In the genomic region with DNA sequence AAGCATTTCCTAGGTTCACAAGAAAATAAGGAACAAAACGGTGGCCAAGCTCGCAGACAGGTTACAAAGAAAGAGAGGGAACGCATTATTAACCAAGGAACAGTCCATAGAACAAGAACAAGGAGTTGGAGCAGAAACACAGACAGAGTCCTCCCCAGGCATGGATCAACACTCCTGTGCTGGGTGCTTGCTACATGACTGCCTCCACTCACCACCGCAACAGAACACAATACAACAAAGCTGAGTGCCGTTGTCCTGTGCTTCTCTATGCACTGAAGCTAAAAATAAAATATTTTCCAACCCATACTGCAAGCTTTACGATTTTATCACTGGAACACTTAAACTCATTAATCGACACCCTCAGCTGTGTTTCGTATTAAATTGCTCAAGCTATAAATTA, we compare ENCODE assay signal across 17 mouse cellular contexts. TPM values are rescaled to one million over a fixed set of nuclear protein-coding genes. Genes with fewer than 3 reads are reported as not detected.
DNase-seq lines count a peak whose midpoint lies in the region; ATAC-seq and TF ChIP-seq lines count a peak whose summit lies in the region.
"Had no signal": no experiment of that assay in that cellular context is flagged by ENCODE, and none has a peak within 500 bp of the region (broad histone marks: within the 10 kb centered on the region; RNA-seq: fewer than 3 reads in every experiment).

No protein-coding gene starts in this region.

- no peak overlapping the region for H3K9ac ChIP-seq in forebrain, embryonic 14.5 days (ENCODE audit: low read length)
- H3K9ac ChIP-seq in forebrain, postnatal 0 days, result no peak overlapping the region
- no peak overlapping the region for H3K9ac ChIP-seq in heart, embryonic 14.5 days (ENCODE audit: low read length)
- no peak overlapping the region for H3K9ac ChIP-seq in lung, embryonic 14.5 days
- H3K9ac ChIP-seq in heart, postnatal 0 days (replicated peaks; ENCODE audit: low read depth, low read length), result no peak overlapping the region
- H3K9ac ChIP-seq: forebrain, embryonic 12.5 days; liver, embryonic 12.5 days; lung, embryonic 15.5 days had no signal

- no peaks in the 10 kb centered on the region for H3K27me3 ChIP-seq in forebrain, embryonic 14.5 days (replicated peaks; ENCODE audit: control insufficient read depth, insufficient read depth, low read length)
- H3K27me3 ChIP-seq in forebrain, postnatal 0 days (ENCODE audit: insufficient read depth, low read length), result no peaks in the 10 kb centered on the region
- H3K27me3 ChIP-seq in heart, embryonic 14.5 days (ENCODE audit: control insufficient read depth, insufficient read depth, low read length), result no peaks in the 10 kb centered on the region
- no peaks in the 10 kb centered on the region for H3K27me3 ChIP-seq in lung, embryonic 14.5 days (ENCODE audit: insufficient read depth, low read length)
- no peaks in the 10 kb centered on the region for H3K27me3 ChIP-seq in heart, postnatal 0 days (ENCODE audit: control insufficient read depth, insufficient read depth, low read length)
- H3K27me3 ChIP-seq: forebrain, embryonic 12.5 days; liver, embryonic 12.5 days; lung, embryonic 15.5 days had no signal

- 0 out of 2 replicates have a peak, but pooled peaks cover 3% of the 10 kb centered on the region for H3K4me1 ChIP-seq in forebrain, embryonic 14.5 days (ENCODE audit: control insufficient read depth, insufficient read depth, low read length)
- H3K4me1 ChIP-seq in forebrain, postnatal 0 days (ENCODE audit: insufficient read depth), result no peaks in the 10 kb centered on the region
- peaks cover 15 to 18% of the 10 kb centered on the region in 2 experiments for H3K4me1 ChIP-seq in heart, embryonic 14.5 days (ENCODE audit: control insufficient read depth in 2 of 2, insufficient read depth in 2 of 2, low read length in 2 of 2)
- H3K4me1 ChIP-seq in lung, embryonic 14.5 days (ENCODE audit: insufficient read depth), result 0 out of 2 replicates have a peak, but pooled peaks cover 3% of the 10 kb centered on the region
- peaks cover 15% of the 10 kb centered on the region for H3K4me1 ChIP-seq in heart, postnatal 0 days (ENCODE audit: control insufficient read depth, insufficient read depth)
- H3K4me1 ChIP-seq: liver, embryonic 12.5 days had no signal

- no peak for ATAC-seq in forebrain, embryonic 14.5 days
- no peak for ATAC-seq in forebrain, postnatal 0 days
- no peak for ATAC-seq in heart, embryonic 14.5 days (ENCODE audit: insufficient number of reproducible peaks, insufficient read depth, low FRiP score, low read depth)
- ATAC-seq in lung, embryonic 14.5 days (ENCODE audit: insufficient read depth), result 0 out of 2 replicates have a peak, but pooled peaks have one; percentile 5
- ATAC-seq in heart, postnatal 0 days (ENCODE audit: insufficient read depth, low read depth), result peak; percentile 75; the same call in 1 of the 2 replicates
- ATAC-seq: liver, embryonic 12.5 days had no signal

- WGBS in forebrain, embryonic 14.5 days, result 78% methylated on average over 8 of the region's 8 CpGs
- WGBS in forebrain, postnatal 0 days, result 65% methylated on average over 8 of the region's 8 CpGs
- WGBS in heart, embryonic 14.5 days, result 34% methylated on average over 8 of the region's 8 CpGs
- 57% methylated on average over 8 of the region's 8 CpGs for whole genome bisulfite sequencing in lung, embryonic 14.5 days
- 27% methylated on average over 8 of the region's 8 CpGs for WGBS in heart, postnatal 0 days

- H3K27ac ChIP-seq in forebrain, embryonic 14.5 days (ENCODE audit: low read depth, low read length), result peak overlapping the region; percentile 30; the same call in 1 of the 2 replicates
- no peak overlapping the region for H3K27ac ChIP-seq in forebrain, postnatal 0 days (ENCODE audit: low read depth, low read length)
- peak overlapping the region; percentile 54 to 69 for H3K27ac ChIP-seq in heart, embryonic 14.5 days (replicated peaks in 1 of 2; ENCODE audit: control insufficient read depth in 1 of 2, insufficient read depth in 1 of 2, low read depth in 2 of 2, low read length in 2 of 2)
- no peak overlapping the region for H3K27ac ChIP-seq in lung, embryonic 14.5 days (ENCODE audit: low read depth)
- H3K27ac ChIP-seq in heart, postnatal 0 days (ENCODE audit: low read depth), result peak overlapping the region; percentile 64
- H3K27ac ChIP-seq: forebrain, embryonic 12.5 days; liver, embryonic 12.5 days; midbrain, embryonic 10.5 days had no signal

- TF ChIP-seq CTCF in forebrain, postnatal 0 days (IDR thresholded peaks at IDR 0.05; ENCODE audit: low read depth), result no peak
- no peak for TF ChIP-seq CTCF in lung, embryonic 14.5 days (IDR thresholded peaks at IDR 0.05; ENCODE audit: low read depth)
- no peak for TF ChIP-seq CTCF in heart, postnatal 0 days (IDR thresholded peaks at IDR 0.05; ENCODE audit: low read depth)

- H3K4me2 ChIP-seq in forebrain, embryonic 14.5 days (ENCODE audit: low read length), result no peak overlapping the region
- no peak overlapping the region for H3K4me2 ChIP-seq in forebrain, postnatal 0 days (ENCODE audit: low read depth)
- peak overlapping the region; percentile 35 for H3K4me2 ChIP-seq in heart, embryonic 14.5 days (ENCODE audit: low read length)
- H3K4me2 ChIP-seq in lung, embryonic 14.5 days, result no peak overlapping the region
- H3K4me2 ChIP-seq in heart, postnatal 0 days (ENCODE audit: low read depth, low read length), result peak overlapping the region; percentile 27
- H3K4me2 ChIP-seq: forebrain, embryonic 12.5 days; liver, embryonic 12.5 days; lung, embryonic 15.5 days had no signal

- no peak overlapping the region for H3K4me3 ChIP-seq in forebrain, embryonic 14.5 days (ENCODE audit: low read depth, low read length)
- H3K4me3 ChIP-seq in forebrain, postnatal 0 days (ENCODE audit: low read depth, low read length), result no peak overlapping the region
- no peak overlapping the region for H3K4me3 ChIP-seq in heart, embryonic 14.5 days (ENCODE audit: control insufficient read depth in 1 of 2, insufficient read depth in 1 of 2, low read depth in 1 of 2, low read length in 2 of 2)
- H3K4me3 ChIP-seq in lung, embryonic 14.5 days (ENCODE audit: low read depth, low read length), result no peak overlapping the region
- no peak overlapping the region for H3K4me3 ChIP-seq in heart, postnatal 0 days (ENCODE audit: low read depth, low read length)
- H3K4me3 ChIP-seq: forebrain, embryonic 12.5 days; liver, embryonic 12.5 days; lung, embryonic 15.5 days; midbrain, embryonic 10.5 days; myocyte had no signal

- no peaks in the 10 kb centered on the region for H3K36me3 ChIP-seq in forebrain, embryonic 14.5 days (ENCODE audit: control insufficient read depth, insufficient read depth, low read length)
- H3K36me3 ChIP-seq in forebrain, postnatal 0 days (ENCODE audit: insufficient read depth), result 0 out of 2 replicates have a peak, but pooled peaks cover 4% of the 10 kb centered on the region
- H3K36me3 ChIP-seq in heart, embryonic 14.5 days (ENCODE audit: control insufficient read depth, insufficient read depth, low read length), result no peaks in the 10 kb centered on the region
- no peaks in the 10 kb centered on the region for H3K36me3 ChIP-seq in lung, embryonic 14.5 days (ENCODE audit: insufficient read depth)
- H3K36me3 ChIP-seq in heart, postnatal 0 days (replicated peaks; ENCODE audit: control insufficient read depth, insufficient read depth, low read length), result no peaks in the 10 kb centered on the region
- H3K36me3 ChIP-seq: forebrain, embryonic 12.5 days; liver, embryonic 12.5 days; lung, embryonic 15.5 days; midbrain, embryonic 10.5 days had no signal

- no peak for TF ChIP-seq EP300 in heart, postnatal 0 days (IDR thresholded peaks at IDR 0.05; ENCODE audit: low read depth)

- no peaks in the 10 kb centered on the region for H3K9me3 ChIP-seq in forebrain, embryonic 14.5 days (replicated peaks; ENCODE audit: control insufficient read depth, low read length)
- no peaks in the 10 kb centered on the region for H3K9me3 ChIP-seq in forebrain, postnatal 0 days (ENCODE audit: low read length)
- no peaks in the 10 kb centered on the region for H3K9me3 ChIP-seq in heart, embryonic 14.5 days (ENCODE audit: control insufficient read depth, low read length)
- H3K9me3 ChIP-seq in lung, embryonic 14.5 days (ENCODE audit: low read depth, low read length), result no peaks in the 10 kb centered on the region
- H3K9me3 ChIP-seq in heart, postnatal 0 days (replicated peaks; ENCODE audit: control insufficient read depth, low read length), result no peaks in the 10 kb centered on the region
- H3K9me3 ChIP-seq: forebrain, embryonic 12.5 days; liver, embryonic 12.5 days; lung, embryonic 15.5 days; midbrain, embryonic 10.5 days had no signal

- no peak for DNase-seq in forebrain, embryonic 14.5 days (ENCODE audit: low spot score)
- no peak for DNase-seq in forebrain, postnatal 0 days
- no peak for DNase-seq in heart, adult 9 months (ENCODE audit: low spot score in 2 of 2)
- DNase-seq in lung, embryonic 14.5 days, result no peak
- DNase-seq in lung, postnatal 4 days, result no peak
- peak; percentile 44 for DNase-seq in heart, postnatal 0 days (ENCODE audit: low spot score)
- no peak for DNase-seq in yolk sac, embryonic 10.5 days (ENCODE audit: low spot score)
- DNase-seq: cerebellum, postnatal 10 days; kidney, adult 18-20 months; layer of hippocampus, adult 9-11 months; thymus, postnatal 4 days had no signal

RNA-seq across cellular contexts. Expression of a gene that starts 10.3 kb away (rescaled TPM):
- 28.7 and 37.2 TPM in 2 replicates for polyA plus RNA-seq in forebrain, embryonic 14.5 days (2014; fragmentation: Nextera tagmentation; extraction: Ambion mirVana)
- total RNA-seq in forebrain, postnatal 0 days (2014; rRNA removed), result 62.9 and 89.4 TPM in 2 replicates
- polyA plus RNA-seq in forebrain, postnatal 0 days (2015; fragmentation: Nextera tagmentation; extraction: Ambion mirVana), result 27.0 and 36.6 TPM in 2 replicates
- polyA plus RNA-seq in heart, embryonic 14.5 days (2014; fragmentation: Nextera tagmentation; extraction: Ambion mirVana), result 11.5 and 12.7 TPM in 2 replicates
- polyA plus RNA-seq in lung, embryonic 14.5 days (2014; fragmentation: Nextera tagmentation; extraction: Ambion mirVana), result 3.6 TPM in 2 replicates
- 8.5 and 13.8 TPM in 2 replicates for total RNA-seq in heart, postnatal 0 days (2014; rRNA removed; ENCODE audit: low replicate concordance)
- polyA plus RNA-seq in heart, postnatal 0 days (2015; fragmentation: Nextera tagmentation; extraction: Ambion mirVana), result 8.0 and 8.6 TPM in 2 replicates

Comparison
In these comparisons a context has a peak if more than half of its experiments do, and no peak if none do; other contexts are left out.
1. ATAC-seq: peak in lung, embryonic 14.5 days (single experiment) and heart, postnatal 0 days (single experiment); none in forebrain, embryonic 14.5 days (single experiment), forebrain, postnatal 0 days (single experiment) and heart, embryonic 14.5 days (single experiment).
2. H3K27ac ChIP-seq: peak in forebrain, embryonic 14.5 days (single experiment), heart, embryonic 14.5 days (2 of 2) and heart, postnatal 0 days (single experiment); none in forebrain, postnatal 0 days (single experiment) and lung, embryonic 14.5 days (single experiment).
3. H3K4me2 ChIP-seq: peak in heart, embryonic 14.5 days (single experiment) and heart, postnatal 0 days (single experiment); none in forebrain, embryonic 14.5 days (single experiment), forebrain, postnatal 0 days (single experiment) and lung, embryonic 14.5 days (single experiment).